Mouse (Mus musculus): ENCODE measurements around the gene Immp2l. TPM values are rescaled to one million over a fixed set of nuclear protein-coding genes. Genes with fewer than 3 reads are reported as not detected.
A peak's percentile ranks its signal among the peaks of the same experiment; 100 is the strongest.
"Not testable (repeated sequence)": the region's sequence is repeated elsewhere in the genome, so short reads cannot be mapped to it uniquely, and the experiment has no call there.

Immp2l gene
- total and polyA plus RNA-seq, 2 experiments, result 35.8 to 133 TPM

GRCm38 (mm10) chr12:41729780-41730179, 705.9 kb downstream of the Immp2l start:
- no peak overlapping the region for H3K27ac ChIP-seq (replicated peaks; ENCODE audit: insufficient read depth, low read depth, low read length)
- no peaks in the 10 kb centered on the region for H3K36me3 ChIP-seq (ENCODE audit: control insufficient read depth, insufficient read depth, low read length)
- H3K9ac ChIP-seq (ENCODE audit: low read depth, low read length), result no peak overlapping the region
- H3K27me3 ChIP-seq (ENCODE audit: control insufficient read depth, insufficient read depth, low read length), result no peaks in the 10 kb centered on the region
- H3K79me2 ChIP-seq (ENCODE audit: control insufficient read depth, insufficient read depth, low read length), result no peaks in the 10 kb centered on the region
- DNase-seq (ENCODE audit: extremely low read depth, low read depth, low spot score), result no peak
- TF ChIP-seq CTCF (IDR thresholded peaks at IDR 0.05; ENCODE audit: low read depth, low read length) (no peak), POLR2A (IDR thresholded peaks at IDR 0.05; ENCODE audit: extremely low read depth, insufficient read depth, low read length) (no peak)
- no peak overlapping the region for H3K4me3 ChIP-seq (ENCODE audit: insufficient read depth, low read depth, low read length)
- 79% methylated on average over 1 of the region's 1 CpGs for WGBS
- no peaks in the 10 kb centered on the region for H3K4me1 ChIP-seq (ENCODE audit: control insufficient read depth, insufficient read depth, low read length)

GRCm38 (mm10) chr12:41733168-41733567, 709.3 kb downstream of the Immp2l start:
- H3K27ac ChIP-seq (replicated peaks; ENCODE audit: insufficient read depth, low read depth, low read length), result no peak overlapping the region
- no peaks in the 10 kb centered on the region for H3K27me3 ChIP-seq (ENCODE audit: control insufficient read depth, insufficient read depth, low read length)
- no peaks in the 10 kb centered on the region for H3K4me1 ChIP-seq (ENCODE audit: control insufficient read depth, insufficient read depth, low read length)
- H3K79me2 ChIP-seq (ENCODE audit: control insufficient read depth, insufficient read depth, low read length), result no peaks in the 10 kb centered on the region
- DNase-seq (ENCODE audit: extremely low read depth, low read depth, low spot score), result no peak
- no peak for TF ChIP-seq POLR2A (IDR thresholded peaks at IDR 0.05; ENCODE audit: extremely low read depth, insufficient read depth, low read length)
- no peak for TF ChIP-seq CTCF (IDR thresholded peaks at IDR 0.05; ENCODE audit: low read depth, low read length)
- no peak overlapping the region for H3K9ac ChIP-seq (ENCODE audit: low read depth, low read length)
- H3K4me3 ChIP-seq (ENCODE audit: insufficient read depth, low read depth, low read length), result no peak overlapping the region
- no peaks in the 10 kb centered on the region for H3K36me3 ChIP-seq (ENCODE audit: control insufficient read depth, insufficient read depth, low read length)

- H3K36me3 ChIP-seq (ENCODE audit: control insufficient read depth, insufficient read depth, low read length), result no peaks in the 10 kb centered on the region
- no peaks in the 10 kb centered on the region for H3K4me1 ChIP-seq (ENCODE audit: control insufficient read depth, insufficient read depth, low read length)
- no peak overlapping the region for H3K9ac ChIP-seq (ENCODE audit: low read depth, low read length)
- H3K4me3 ChIP-seq (ENCODE audit: insufficient read depth, low read depth, low read length), result no peak overlapping the region
- TF ChIP-seq POLR2A (IDR thresholded peaks at IDR 0.05; ENCODE audit: extremely low read depth, insufficient read depth, low read length), result no peak
- TF ChIP-seq CTCF (IDR thresholded peaks at IDR 0.05; ENCODE audit: low read depth, low read length), result no peak
- H3K27me3 ChIP-seq (ENCODE audit: control insufficient read depth, insufficient read depth, low read length), result no peaks in the 10 kb centered on the region
- H3K79me2 ChIP-seq (ENCODE audit: control insufficient read depth, insufficient read depth, low read length), result no peaks in the 10 kb centered on the region
- no peak for DNase-seq (ENCODE audit: extremely low read depth, low read depth, low spot score)
- no peak overlapping the region for H3K27ac ChIP-seq (replicated peaks; ENCODE audit: insufficient read depth, low read depth, low read length)
- WGBS, result 86% methylated on average over 3 of the region's 3 CpGs
These were observed 719.0 kb downstream of the Immp2l start for GRCm38 (mm10) chr12:41742887-41743286.

GRCm38 (mm10) chr12:41763396-41763795, 739.5 kb downstream of the Immp2l start:
- Histone ChIP-seq H3K27ac (replicated peaks; ENCODE audit: insufficient read depth, low read depth, low read length) (no peak overlapping the region), H3K36me3 (ENCODE audit: control insufficient read depth, insufficient read depth, low read length) (no peaks in the 10 kb centered on the region), H3K4me1 (ENCODE audit: control insufficient read depth, insufficient read depth, low read length) (0 out of 2 replicates have a peak, but pooled peaks cover 2% of the 10 kb centered on the region), H3K27me3 (ENCODE audit: control insufficient read depth, insufficient read depth, low read length) (no peaks in the 10 kb centered on the region), H3K79me2 (ENCODE audit: control insufficient read depth, insufficient read depth, low read length) (no peaks in the 10 kb centered on the region), H3K9ac (ENCODE audit: low read depth, low read length) (no peak overlapping the region), H3K4me3 (ENCODE audit: insufficient read depth, low read depth, low read length) (no peak overlapping the region)
- TF ChIP-seq CTCF (IDR thresholded peaks at IDR 0.05; ENCODE audit: low read depth, low read length), result no peak
- TF ChIP-seq POLR2A (IDR thresholded peaks at IDR 0.05; ENCODE audit: extremely low read depth, insufficient read depth, low read length), result no peak
- WGBS, result 64% methylated on average over 3 of the region's 3 CpGs
- no peak for DNase-seq (ENCODE audit: extremely low read depth, low read depth, low spot score)

GRCm38 (mm10) chr12:41773961-41774360, 750.1 kb downstream of the Immp2l start:
- DNase-seq (ENCODE audit: extremely low read depth, low read depth, low spot score), result no peak
- Histone ChIP-seq H3K79me2 (ENCODE audit: control insufficient read depth, insufficient read depth, low read length) (no peaks in the 10 kb centered on the region), H3K27me3 (ENCODE audit: control insufficient read depth, insufficient read depth, low read length) (no peaks in the 10 kb centered on the region), H3K27ac (replicated peaks; ENCODE audit: insufficient read depth, low read depth, low read length) (no peak overlapping the region), H3K4me1 (ENCODE audit: control insufficient read depth, insufficient read depth, low read length) (no peaks in the 10 kb centered on the region), H3K9ac (ENCODE audit: low read depth, low read length) (no peak overlapping the region), H3K4me3 (ENCODE audit: insufficient read depth, low read depth, low read length) (no peak overlapping the region), H3K36me3 (ENCODE audit: control insufficient read depth, insufficient read depth, low read length) (no peaks in the 10 kb centered on the region)
- WGBS, result 74% methylated on average over 3 of the region's 3 CpGs
- no peak for TF ChIP-seq POLR2A (IDR thresholded peaks at IDR 0.05; ENCODE audit: extremely low read depth, insufficient read depth, low read length)
- no peak for TF ChIP-seq CTCF (IDR thresholded peaks at IDR 0.05; ENCODE audit: low read depth, low read length)

- Histone ChIP-seq H3K9ac (ENCODE audit: low read depth, low read length) (no peak overlapping the region), H3K36me3 (ENCODE audit: control insufficient read depth, insufficient read depth, low read length) (no peaks in the 10 kb centered on the region), H3K4me3 (ENCODE audit: insufficient read depth, low read depth, low read length) (no peak overlapping the region), H3K27me3 (ENCODE audit: control insufficient read depth, insufficient read depth, low read length) (no peaks in the 10 kb centered on the region), H3K79me2 (ENCODE audit: control insufficient read depth, insufficient read depth, low read length) (no peaks in the 10 kb centered on the region), H3K27ac (replicated peaks; ENCODE audit: insufficient read depth, low read depth, low read length) (no peak overlapping the region), H3K4me1 (ENCODE audit: control insufficient read depth, insufficient read depth, low read length) (no peaks in the 10 kb centered on the region)
- no peak for TF ChIP-seq CTCF (IDR thresholded peaks at IDR 0.05; ENCODE audit: low read depth, low read length)
- no peak for TF ChIP-seq POLR2A (IDR thresholded peaks at IDR 0.05; ENCODE audit: extremely low read depth, insufficient read depth, low read length)
- DNase-seq (ENCODE audit: extremely low read depth, low read depth, low spot score), result peak; percentile 16
- 93% methylated on average over 5 of the region's 5 CpGs for WGBS
These were observed 750.9 kb downstream of the Immp2l start for GRCm38 (mm10) chr12:41774623-41775323.

- H3K79me2 ChIP-seq (ENCODE audit: control insufficient read depth, insufficient read depth, low read length); H3K27me3 ChIP-seq (ENCODE audit: control insufficient read depth, insufficient read depth, low read length); H3K4me3 ChIP-seq (ENCODE audit: insufficient read depth, low read depth, low read length); H3K4me1 ChIP-seq (ENCODE audit: control insufficient read depth, insufficient read depth, low read length); H3K36me3 ChIP-seq (ENCODE audit: control insufficient read depth, insufficient read depth, low read length); H3K27ac ChIP-seq (replicated peaks; ENCODE audit: insufficient read depth, low read depth, low read length); H3K9ac ChIP-seq (ENCODE audit: low read depth, low read length); DNase-seq (ENCODE audit: extremely low read depth, low read depth, low spot score): not testable (repeated sequence)
- WGBS, result no CpG with 5 or more reads among the region's 4 CpGs
These were observed 753.9 kb downstream of the Immp2l start for GRCm38 (mm10) chr12:41777762-41778161.

- not testable (repeated sequence) for H3K27ac ChIP-seq (replicated peaks; ENCODE audit: insufficient read depth, low read depth, low read length); H3K79me2 ChIP-seq (ENCODE audit: control insufficient read depth, insufficient read depth, low read length); H3K27me3 ChIP-seq (ENCODE audit: control insufficient read depth, insufficient read depth, low read length); H3K4me3 ChIP-seq (ENCODE audit: insufficient read depth, low read depth, low read length); H3K9ac ChIP-seq (ENCODE audit: low read depth, low read length); H3K4me1 ChIP-seq (ENCODE audit: control insufficient read depth, insufficient read depth, low read length); H3K36me3 ChIP-seq (ENCODE audit: control insufficient read depth, insufficient read depth, low read length); DNase-seq (ENCODE audit: extremely low read depth, low read depth, low spot score)
- 75% methylated on average over 1 of the region's 1 CpGs for WGBS
These were observed 769.8 kb downstream of the Immp2l start for GRCm38 (mm10) chr12:41793681-41794080.

Measured in liver, adult 2 months (tissue).